In the genomic region with DNA sequence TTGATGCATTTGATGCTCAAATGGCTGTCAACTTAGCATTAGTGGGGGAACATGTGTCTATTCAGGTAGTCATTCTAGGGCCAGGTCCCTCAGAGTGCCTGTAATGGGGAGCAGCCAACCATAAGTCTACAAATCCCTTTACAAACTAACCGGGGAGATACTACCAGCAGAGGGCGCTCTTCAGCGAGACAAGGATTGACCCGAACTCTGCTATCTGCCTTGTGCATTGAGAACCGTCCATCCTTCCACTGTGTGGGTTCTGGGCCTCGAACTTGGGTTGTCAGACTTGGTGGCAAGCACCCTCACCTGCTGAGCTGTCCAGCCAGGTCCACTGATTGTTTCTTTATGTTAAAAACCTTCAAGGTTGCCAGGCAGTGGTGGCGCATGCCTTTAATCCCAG, we compare ENCODE assay signal across 7 mouse cellular contexts. TPM values are rescaled to one million over a fixed set of nuclear protein-coding genes. Genes with fewer than 3 reads are reported as not detected.
DNase-seq lines count a peak whose midpoint lies in the region; ATAC-seq and TF ChIP-seq lines count a peak whose summit lies in the region.

No protein-coding gene starts in this region.

- H3K27ac ChIP-seq in CH12.LX (ENCODE audit: insufficient read depth, low read depth) = no peak overlapping the region
- H3K27ac ChIP-seq in lung, postnatal 0 days (ENCODE audit: low read length) = no peak overlapping the region

- dilution Hi-C loops in CH12.LX (cut with MboI; ENCODE audit: extremely low pct_ligation_motif_present, extremely low pct_unique_long_range_greater_than_20kb, low sequenced_read_pairs) = no loop called here

- no peaks in the 10 kb centered on the region for H3K36me3 ChIP-seq in CH12.LX (replicated peaks in 1 of 2; ENCODE audit: control insufficient read depth in 1 of 2, insufficient read depth in 1 of 2, low read length in 1 of 2)
- H3K36me3 ChIP-seq in lung, postnatal 0 days (ENCODE audit: insufficient read depth, low read length) = no peaks in the 10 kb centered on the region

- H3K9me3 ChIP-seq in CH12.LX (replicated peaks; ENCODE audit: low read length) = peaks cover 9% of the 10 kb centered on the region
- 0 out of 2 replicates have a peak, but pooled peaks cover 4% of the 10 kb centered on the region for H3K9me3 ChIP-seq in lung, postnatal 0 days (ENCODE audit: low read length)

- peak; percentile 85 to 91 for TF ChIP-seq CTCF in CH12.LX (conservative IDR thresholded peaks at IDR 0.05 in 1 of 2, IDR thresholded peaks at IDR 0.05 in 1 of 2; ENCODE audit: low read depth in 2 of 2, low read length in 2 of 2)
- TF ChIP-seq CTCF in lung, postnatal 0 days (IDR thresholded peaks at IDR 0.05) = peak; percentile 86

- no peaks in the 10 kb centered on the region for H3K79me2 ChIP-seq in CH12.LX (replicated peaks; ENCODE audit: control insufficient read depth, extremely low read depth, insufficient read depth, poor library complexity, severe bottlenecking)

- in situ Hi-C loops in CH12.LX (cut with MboI; ENCODE audit: low pct_ligation_motif_present, low pct_unique_long_range_greater_than_20kb, low sequenced_read_pairs) = loop anchor here (25.0 kb wide), 1 partner anchor 334 kb away; the partner anchor contains the start of gene Rps6kl1

- TF ChIP-seq POLR2A in CH12.LX (IDR thresholded peaks at IDR 0.05; ENCODE audit: low read depth, low read length) = no peak

- 17% methylated on average over 7 of the region's 7 CpGs for WGBS in lung, postnatal 0 days

- TF ChIP-seq RAD21 in CH12.LX (IDR thresholded peaks at IDR 0.05; ENCODE audit: low read depth, low read length) = peak; percentile 73

- peaks cover 3 to 28% of the 10 kb centered on the region in 2 experiments; a peak in 3 of 4 replicates for H3K4me1 ChIP-seq in CH12.LX (ENCODE audit: control insufficient read depth in 1 of 2, insufficient read depth in 2 of 2)
- no peaks in the 10 kb centered on the region for H3K4me1 ChIP-seq in lung, postnatal 0 days (ENCODE audit: insufficient read depth, low read depth, low read length)

- H3K27me3 ChIP-seq in CH12.LX (replicated peaks) = no peaks in the 10 kb centered on the region
- H3K27me3 ChIP-seq in lung, postnatal 0 days (replicated peaks; ENCODE audit: insufficient read depth, low read length) = no peaks in the 10 kb centered on the region

- ATAC-seq in frontal cortex, adult (ENCODE audit: low TSS enrichment) = peak; percentile 81; the same call in 1 of the 2 replicates
- peak; percentile 17; the same call in 1 of the 2 replicates for ATAC-seq in lung, postnatal 0 days

- peak; percentile 85 to 88 for DNase-seq in B cell, adult 2 months
- DNase-seq in CH12.LX (ENCODE audit: extremely low read depth) = peak; percentile 88
- peak; percentile 58 for DNase-seq in c-Kit-negative CD71-positive TER-119-positive erythroid progenitor cells, embryonic 14.5 days (ENCODE audit: low read depth, low spot score)
- peak; percentile 76 for DNase-seq in kidney, postnatal 14 days
- DNase-seq in lung, postnatal 0 days (ENCODE audit: low spot score) = peak; percentile 81
- peak; percentile 63 for DNase-seq in skeletal muscle tissue, adult 2 months (ENCODE audit: low read depth, low spot score)

- H3K4me3 ChIP-seq in CH12.LX (replicated peaks in 1 of 3; ENCODE audit: low read depth in 2 of 3, low read length in 2 of 3, poor library complexity in 1 of 3) = peak overlapping the region in 1 of 3 experiments; percentile 26
- H3K4me3 ChIP-seq in lung, postnatal 0 days (ENCODE audit: low read depth, low read length) = no peak overlapping the region

- no peak for TF ChIP-seq EP300 in CH12.LX (IDR thresholded peaks at IDR 0.05; ENCODE audit: low read length)
- no peak for TF ChIP-seq EP300 in lung, postnatal 0 days (IDR thresholded peaks at IDR 0.05)

- no peak overlapping the region for H3K4me2 ChIP-seq in CH12.LX (ENCODE audit: insufficient read depth, low read depth, poor library complexity, severe bottlenecking)
- no peak overlapping the region for H3K4me2 ChIP-seq in lung, postnatal 0 days (replicated peaks; ENCODE audit: low read depth, low read length)

- H3K9ac ChIP-seq in CH12.LX (ENCODE audit: insufficient read depth, low read depth) = no peak overlapping the region
- H3K9ac ChIP-seq in lung, postnatal 0 days (replicated peaks; ENCODE audit: low read depth) = no peak overlapping the region

TF ChIP-seq in CH12.LX, 34 proteins besides CTCF, POLR2A, EP300 and RAD21:
- no peak for TF ChIP-seq JUN (IDR thresholded peaks at IDR 0.05; ENCODE audit: insufficient read depth, low read depth, low read length)
- TF ChIP-seq SMC3 (IDR thresholded peaks at IDR 0.05; ENCODE audit: low read depth, low read length) = peak; percentile 95
- TF ChIP-seq ZC3H11A (IDR thresholded peaks at IDR 0.05; ENCODE audit: low read depth, low read length) = peak; percentile 48; the same call in 1 of the 2 replicates
- no peak for TF ChIP-seq GABPA (IDR thresholded peaks at IDR 0.05; ENCODE audit: insufficient replicate concordance, low read depth, low read length)
- TF ChIP-seq NELFE (IDR thresholded peaks at IDR 0.05; ENCODE audit: low read depth, low read length) = peak; percentile 20; the same call in 1 of the 2 replicates

RNA-seq across cellular contexts. Expression of gene Fos, which starts 23.1 kb away (rescaled TPM):
- total RNA-seq in CH12.LX (2012; rRNA removed) = 0.17 and 0.21 TPM in 2 replicates
- total RNA-seq in CH12.LX (2014; rRNA removed) = 0.20 and 0.76 TPM in 2 replicates
- polyA plus RNA-seq in CH12.LX (2012; ENCODE audit: insufficient read length, low read depth) = 0.11 and 0.26 TPM in 2 replicates
- 30.8 and 33.8 TPM in 2 replicates for polyA plus RNA-seq in lung, postnatal 0 days (2015; fragmentation: Nextera tagmentation; extraction: Ambion mirVana)

Comparison
In these comparisons a context has a peak if more than half of its experiments do, and no peak if none do; other contexts are left out.
1. RNA of gene Fos, which starts 23.1 kb away (polyA plus RNA-seq): 30.8 to 33.8 TPM in lung, postnatal 0 days; 0.11 to 0.26 TPM in CH12.LX; every median in the first group is over 10 times any median in the second.
2. Peak in every context shown above with its lines, with median percentiles within 50 percentile points of each other: DNase-seq.